Mouse (Mus musculus): ENCODE measurements around the gene Il10rb.

Il10rb gene

DNA sequence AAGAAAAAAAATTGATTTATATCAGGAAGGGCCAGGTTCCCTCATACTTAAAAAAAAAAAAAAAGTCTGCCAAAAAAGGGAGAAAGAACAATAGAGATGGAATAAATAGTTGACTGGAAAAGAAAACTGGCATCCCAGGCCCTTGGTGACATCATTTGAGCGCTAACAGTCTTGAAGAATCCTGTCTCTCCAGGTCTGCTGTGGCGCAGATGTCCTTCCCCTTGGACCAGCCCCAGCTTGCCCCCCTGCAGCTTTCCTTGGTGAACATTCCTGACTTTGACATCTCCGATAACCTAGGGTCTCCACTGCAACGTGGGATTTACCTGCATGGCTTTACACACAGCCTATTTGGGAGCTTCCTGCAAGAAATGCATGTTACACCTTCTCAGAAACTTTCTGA is 24.4 kb upstream of the Il10rb start:
- DNase-seq (ENCODE audit: extremely low read depth, low read depth, low spot score), result no peak

DNA sequence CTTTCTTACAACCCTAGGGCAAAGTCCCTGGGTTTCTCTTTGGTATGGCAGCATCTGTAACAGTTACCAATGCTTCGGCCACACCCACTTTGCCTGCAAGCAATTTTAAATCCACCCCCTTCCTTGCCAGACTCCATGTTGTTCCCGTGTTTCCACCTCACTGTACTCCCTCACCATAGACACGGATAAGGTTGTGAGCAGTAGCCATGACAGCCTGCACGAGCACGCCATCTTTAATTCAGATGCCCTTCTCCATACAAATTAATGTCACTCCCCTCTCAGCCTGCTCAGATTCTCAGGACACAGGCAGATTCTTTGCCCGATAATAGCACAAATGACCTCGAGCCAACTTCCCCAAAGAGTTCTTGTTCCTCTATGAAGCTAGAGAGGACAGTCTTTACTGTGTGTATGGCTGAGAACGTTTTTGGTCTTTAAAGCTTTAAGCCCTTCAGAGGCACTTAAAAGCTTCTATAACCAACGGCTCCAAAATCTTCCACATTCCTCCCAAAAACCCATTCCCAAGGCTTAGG is 23.6 kb upstream of the Il10rb start:
- no peak for DNase-seq (ENCODE audit: extremely low read depth, low read depth, low spot score)

DNA sequence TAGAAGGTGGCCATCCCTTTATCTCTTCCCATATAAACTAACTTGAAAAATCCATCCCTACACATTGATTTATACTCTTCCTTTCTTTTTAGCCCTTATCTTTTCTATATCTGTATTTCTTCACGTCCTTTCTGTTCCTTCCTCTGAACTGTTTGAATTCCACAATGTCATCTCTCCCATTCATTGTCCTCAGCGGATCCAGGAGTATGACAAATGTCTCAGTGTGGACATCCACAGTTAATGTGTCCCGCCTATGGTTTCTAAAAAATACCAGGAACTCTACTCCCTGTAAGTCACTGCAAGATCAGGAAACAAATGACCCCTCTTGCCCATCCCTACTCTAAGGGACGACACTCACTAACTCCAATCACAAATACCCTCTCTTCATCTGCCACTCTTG is 21.7 kb upstream of the Il10rb start:
- no peak for DNase-seq (ENCODE audit: extremely low read depth, low read depth, low spot score)

DNA sequence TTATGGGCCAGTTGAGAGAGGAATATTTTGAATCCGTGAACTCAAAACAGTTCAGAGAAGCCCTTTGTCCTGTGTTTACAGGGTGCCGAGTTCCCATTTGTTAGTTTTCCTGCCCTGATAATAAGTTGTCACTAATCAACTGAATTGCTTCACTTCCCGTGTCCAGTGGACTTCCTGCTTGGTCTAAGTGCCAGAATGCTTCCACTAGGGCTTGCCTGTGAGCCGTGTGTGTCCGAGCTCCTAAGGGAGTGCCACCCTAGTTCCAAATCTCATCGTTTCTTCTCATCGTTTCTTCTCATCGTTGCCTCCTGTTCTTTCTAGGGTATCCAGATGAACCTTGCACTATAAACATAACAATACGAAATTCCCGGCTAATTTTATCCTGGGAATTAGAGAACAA is 20.3 kb upstream of the Il10rb start:
- no peak for DNase-seq (ENCODE audit: extremely low read depth, low read depth, low spot score)

DNA sequence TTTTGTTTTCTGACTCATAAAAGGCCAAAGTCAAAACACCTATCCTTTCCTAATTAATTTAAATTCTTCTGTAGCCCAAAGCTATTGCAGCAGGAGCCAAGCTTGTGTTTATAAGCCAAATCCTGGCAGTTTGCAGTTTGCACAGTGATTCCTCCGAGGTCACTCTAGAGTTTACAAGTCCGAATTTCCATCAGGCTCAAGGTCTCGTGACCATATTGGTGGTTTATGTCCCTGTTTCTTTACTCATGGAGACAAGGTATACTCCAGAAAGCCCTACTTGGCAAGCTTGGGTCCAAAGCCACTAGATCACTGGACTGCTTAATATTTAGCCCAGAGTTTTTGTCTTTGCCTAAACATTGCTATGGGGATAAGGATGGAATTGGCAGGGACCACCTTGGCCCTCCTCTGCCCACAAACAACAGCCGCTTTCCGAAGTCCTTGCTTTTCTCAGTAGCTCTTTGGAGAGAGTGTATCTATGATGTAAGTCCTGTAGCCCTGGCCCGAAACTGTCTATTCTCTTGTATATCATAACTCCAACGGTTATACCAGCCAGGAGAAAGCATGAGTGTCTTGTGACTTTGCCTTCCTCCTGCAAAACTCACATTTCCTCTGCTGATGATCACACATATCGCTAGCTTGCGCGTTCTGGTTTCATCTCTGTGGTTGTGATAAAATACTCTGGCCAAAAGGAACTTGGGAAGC is 19.4 kb upstream of the Il10rb start:
- DNase-seq (ENCODE audit: extremely low read depth, low read depth, low spot score), result no peak

DNA sequence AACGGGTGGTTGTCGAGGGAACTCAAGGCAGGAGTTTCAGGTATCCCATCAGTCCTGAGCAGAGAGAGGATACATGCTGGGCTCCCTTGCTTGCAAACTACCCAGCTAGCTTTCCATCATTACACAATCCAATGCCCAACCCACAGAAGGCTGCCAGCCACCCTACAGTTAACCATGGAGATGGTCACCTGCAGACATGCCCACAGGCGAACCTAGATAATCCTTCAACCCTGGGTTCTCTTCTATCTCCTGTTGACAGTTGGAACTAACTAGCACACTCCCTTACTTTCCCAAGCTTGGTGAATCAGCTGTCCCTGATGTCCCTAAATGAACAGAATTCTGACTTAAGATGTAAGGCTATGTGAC is 18.9 kb upstream of the Il10rb start:
- no peak for DNase-seq (ENCODE audit: extremely low read depth, low read depth, low spot score)

DNA sequence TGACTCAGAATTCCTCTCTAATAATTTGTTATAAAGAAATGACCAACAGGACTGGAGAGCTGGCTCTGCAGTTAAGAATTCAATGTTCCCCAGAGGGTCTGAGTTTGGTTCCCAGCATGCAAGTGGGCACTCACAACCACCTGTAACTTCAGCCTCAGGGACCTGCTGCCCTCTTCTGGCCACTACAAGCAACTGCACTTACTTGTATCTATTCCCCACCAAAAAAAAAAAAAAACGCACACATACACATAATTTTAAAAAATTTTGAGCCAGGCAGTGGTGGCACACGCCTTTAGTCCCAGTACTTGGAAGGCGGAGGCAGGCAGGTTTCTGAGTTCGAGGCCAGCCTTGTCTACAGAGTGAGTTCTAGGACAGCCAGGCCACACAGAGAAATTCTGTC is 15.9 kb upstream of the Il10rb start:
- DNase-seq (ENCODE audit: extremely low read depth, low read depth, low spot score), result no peak

DNA sequence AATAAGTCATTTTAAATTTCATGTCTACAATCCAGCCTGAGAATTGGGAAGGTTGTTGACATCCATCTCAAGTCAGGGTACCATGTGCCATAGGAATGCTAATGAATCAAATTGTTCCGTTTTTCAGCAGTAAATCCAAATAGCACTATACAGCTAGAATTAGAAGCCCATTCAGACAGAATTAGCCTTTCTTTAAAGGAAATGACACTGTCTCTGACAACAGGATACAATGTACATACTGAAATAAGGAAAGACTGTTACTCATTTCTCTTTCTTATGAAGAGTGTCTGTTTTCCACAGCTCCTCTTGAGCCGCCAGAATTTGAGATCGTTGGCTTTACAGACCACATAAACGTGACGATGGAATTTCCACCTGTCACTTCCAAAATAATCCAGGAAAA is 14.5 kb upstream of the Il10rb start, which contains the start of gene Gm21970:
Gene Gm21970, plus strand, starts transcription at position 301 of the 400 bp plus-strand sequence.
- DNase-seq (ENCODE audit: extremely low read depth, low read depth, low spot score), result no peak

DNA sequence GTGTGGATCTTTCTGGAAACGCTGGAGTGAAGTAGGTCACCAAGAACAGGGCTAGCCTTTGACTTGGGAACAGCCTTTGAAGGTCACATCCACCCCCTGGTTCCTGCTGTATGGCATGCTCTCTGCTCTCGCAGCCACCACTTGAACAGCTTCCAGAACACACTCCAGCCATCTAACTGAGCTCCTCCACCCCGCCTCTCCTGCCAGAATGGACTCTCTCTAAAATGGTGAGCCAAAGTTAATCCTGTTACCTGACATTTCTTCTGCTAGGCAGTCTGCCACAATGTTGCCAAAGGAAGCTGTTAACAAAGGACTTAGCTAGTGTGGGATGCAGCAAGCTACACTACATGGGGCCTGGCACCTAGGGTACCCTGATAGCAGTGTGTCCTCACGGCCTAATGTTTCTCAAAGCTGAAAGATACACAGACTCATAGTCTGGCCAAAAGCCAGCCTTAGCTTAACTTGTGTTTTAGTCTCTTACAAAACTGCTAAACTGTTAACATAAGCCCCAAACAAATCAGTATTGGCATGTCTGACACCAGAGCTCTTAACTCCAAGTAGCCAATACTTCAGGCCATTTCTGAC is 11.0 kb upstream of the Il10rb start:
- peak; percentile 56 for DNase-seq (ENCODE audit: extremely low read depth, low read depth, low spot score)

DNA sequence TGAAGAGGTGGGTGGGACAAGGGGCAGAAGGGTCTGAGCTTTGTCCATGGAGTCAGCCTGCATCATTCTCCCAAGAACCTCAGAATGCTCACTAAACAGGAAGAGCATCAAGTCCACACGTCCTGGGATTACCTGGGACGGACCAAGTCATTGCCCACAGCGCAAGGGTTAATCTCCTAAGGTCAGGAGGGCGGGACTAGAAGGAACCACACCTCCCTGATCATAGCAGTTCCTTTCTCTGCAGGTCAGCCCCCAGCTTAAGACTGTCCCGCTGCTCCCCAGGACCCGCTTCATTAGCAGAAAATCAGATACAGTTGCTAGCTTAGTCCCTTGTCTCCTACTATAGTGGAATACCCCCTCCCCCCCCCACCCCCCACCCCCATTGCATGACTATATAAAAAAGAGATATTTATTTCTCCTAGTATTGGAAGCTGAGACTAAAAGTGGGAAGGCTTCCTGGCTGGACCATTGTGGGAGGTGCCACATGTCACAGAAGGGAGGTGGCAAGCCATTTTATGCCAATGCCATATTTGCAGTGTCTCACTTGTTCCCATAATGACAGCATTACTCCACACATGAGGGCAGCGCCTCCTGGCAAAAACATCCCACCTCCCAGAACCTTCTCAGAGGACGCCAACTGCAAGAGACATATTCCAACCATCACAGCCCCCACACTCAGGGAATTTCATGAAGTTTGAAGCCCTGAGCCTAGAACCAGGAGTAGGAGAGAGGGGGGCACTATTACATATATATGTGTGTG is 10.2 kb upstream of the Il10rb start:
- DNase-seq (ENCODE audit: extremely low read depth, low read depth, low spot score), result no peak

DNA sequence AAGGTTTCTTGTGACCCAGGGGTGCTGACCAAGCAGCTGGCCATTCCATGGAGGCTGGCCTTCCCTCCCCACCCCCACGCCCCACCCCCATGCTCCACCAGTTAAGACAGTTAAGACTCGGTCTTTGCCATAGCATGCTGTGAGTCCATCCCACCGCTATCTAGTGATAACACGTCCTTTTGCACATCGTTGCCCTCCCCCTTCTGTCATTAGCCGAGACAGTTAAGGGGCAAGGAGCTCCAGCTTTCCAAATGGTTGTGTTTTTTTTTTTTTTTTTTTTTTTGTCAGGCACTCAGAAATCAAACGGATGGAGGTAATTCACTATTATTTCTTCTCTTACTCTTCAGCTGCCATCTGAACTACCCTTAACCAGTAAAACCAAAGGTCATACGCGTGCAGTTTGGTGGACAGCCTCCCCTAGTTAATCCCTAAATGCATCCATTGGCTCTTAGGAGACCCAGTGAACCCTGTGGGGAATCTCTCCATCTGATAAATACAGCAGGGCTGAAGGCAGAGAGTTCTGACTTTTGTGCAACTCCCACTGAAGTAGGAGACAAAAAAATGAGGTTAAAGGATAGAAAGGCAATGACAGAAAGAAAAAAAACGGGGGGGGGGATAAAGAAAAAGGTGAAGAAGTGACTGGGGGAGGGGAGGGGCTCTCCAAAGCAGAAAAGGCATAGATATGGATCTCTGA is 9.0 kb upstream of the Il10rb start:
- no peak for DNase-seq (ENCODE audit: extremely low read depth, low read depth, low spot score)

DNA sequence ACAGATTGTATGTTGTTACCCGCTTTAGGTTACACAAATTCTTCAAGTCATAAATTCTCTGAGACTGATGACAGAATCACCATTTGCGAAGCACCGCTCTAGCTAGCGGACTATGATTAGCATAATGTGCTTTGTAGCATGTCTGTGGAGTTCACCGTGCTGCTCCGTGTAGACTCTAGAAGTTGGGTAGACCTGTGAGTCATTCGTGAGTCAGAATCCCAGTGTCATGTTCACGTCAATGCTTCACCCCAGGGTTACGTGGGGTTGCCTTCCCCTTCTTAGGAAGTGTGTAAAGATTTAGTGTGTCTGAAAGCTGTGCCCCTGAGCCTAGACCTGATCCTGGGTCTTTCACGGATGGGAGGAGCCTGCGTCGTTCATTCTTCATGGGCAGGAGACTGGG is 7.9 kb upstream of the Il10rb start:
- DNase-seq (ENCODE audit: extremely low read depth, low read depth, low spot score), result no peak

DNA sequence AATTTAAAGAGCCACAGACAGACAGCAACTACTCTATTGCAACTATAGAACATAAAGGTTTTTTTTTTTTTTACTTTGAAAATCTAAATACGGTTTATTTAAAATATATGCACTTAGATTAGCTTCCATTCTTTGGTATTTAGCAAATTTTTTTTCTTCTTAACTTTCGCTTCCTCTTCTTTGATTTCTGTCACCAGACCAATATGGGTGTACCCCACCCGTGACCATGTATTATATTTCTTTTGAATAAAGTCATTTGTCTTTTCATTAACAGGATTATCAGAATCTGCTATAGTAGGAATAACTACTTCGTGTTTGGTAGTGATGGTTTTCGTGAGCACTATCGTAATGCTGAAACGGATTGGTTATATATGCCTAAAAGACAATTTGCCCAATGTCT is 7.0 kb upstream of the Il10rb start:
- DNase-seq (ENCODE audit: extremely low read depth, low read depth, low spot score), result no peak

DNA sequence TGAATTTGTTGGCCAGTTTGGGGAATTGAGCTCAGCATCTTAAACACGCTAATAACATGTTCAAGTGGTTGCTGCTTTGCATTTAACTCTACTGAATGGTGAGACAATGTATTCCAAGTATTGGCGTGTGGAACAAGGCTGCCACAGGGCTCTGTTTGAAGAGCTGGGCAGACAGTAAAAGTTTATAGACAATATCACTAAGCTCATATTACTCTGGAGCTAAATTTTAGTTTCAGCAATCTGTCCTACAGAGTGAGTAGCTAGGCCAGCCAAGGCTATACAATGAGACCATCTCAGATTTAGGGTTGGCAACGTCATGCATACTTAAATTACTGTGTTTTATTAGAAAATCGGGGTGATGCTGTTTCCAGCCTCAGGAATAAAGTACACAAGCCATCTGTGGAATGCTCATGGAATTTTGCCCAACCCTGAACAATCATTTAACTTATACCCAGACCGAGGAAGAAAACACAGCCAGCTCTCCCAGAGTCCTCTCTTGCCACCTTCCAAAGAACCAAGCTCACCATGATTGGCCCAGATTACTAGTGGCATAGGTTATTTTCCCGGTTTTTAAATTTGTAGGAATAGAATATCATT is 4.3 kb upstream of the Il10rb start:
- DNase-seq (ENCODE audit: extremely low read depth, low read depth, low spot score), result no peak

DNA sequence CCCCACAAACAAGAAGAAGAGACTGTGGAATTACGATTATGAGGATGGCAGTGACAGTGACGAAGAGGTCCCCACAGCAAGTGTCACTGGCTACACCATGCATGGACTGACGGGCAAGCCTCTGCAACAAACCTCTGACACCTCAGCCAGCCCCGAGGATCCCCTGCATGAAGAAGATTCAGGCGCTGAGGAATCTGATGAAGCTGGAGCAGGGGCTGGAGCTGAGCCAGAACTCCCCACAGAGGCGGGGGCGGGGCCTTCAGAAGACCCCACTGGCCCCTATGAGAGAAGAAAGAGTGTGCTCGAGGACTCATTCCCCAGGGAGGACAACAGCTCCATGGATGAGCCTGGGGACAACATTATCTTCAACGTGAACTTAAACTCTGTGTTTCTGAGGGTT is 2.2 kb upstream of the Il10rb start:
- DNase-seq (ENCODE audit: extremely low read depth, low read depth, low spot score), result no peak

DNA sequence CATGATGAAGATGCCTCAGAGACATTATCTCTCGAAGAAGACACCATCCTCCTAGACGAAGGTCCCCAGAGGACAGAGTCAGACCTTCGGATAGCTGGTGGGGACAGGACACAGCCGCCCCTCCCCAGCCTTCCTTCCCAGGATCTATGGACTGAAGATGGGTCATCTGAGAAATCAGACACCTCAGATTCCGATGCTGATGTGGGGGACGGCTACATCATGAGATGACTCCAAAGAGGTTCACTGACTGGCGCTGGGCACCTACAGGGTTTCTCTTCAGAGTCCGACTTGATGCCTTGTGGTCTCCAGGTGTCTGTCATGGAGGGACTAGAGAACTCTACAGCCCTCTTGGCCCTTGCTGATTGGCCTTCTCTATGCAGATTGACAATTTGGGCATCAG is 1.8 kb upstream of the Il10rb start:
- no peak for DNase-seq (ENCODE audit: extremely low read depth, low read depth, low spot score)

DNA sequence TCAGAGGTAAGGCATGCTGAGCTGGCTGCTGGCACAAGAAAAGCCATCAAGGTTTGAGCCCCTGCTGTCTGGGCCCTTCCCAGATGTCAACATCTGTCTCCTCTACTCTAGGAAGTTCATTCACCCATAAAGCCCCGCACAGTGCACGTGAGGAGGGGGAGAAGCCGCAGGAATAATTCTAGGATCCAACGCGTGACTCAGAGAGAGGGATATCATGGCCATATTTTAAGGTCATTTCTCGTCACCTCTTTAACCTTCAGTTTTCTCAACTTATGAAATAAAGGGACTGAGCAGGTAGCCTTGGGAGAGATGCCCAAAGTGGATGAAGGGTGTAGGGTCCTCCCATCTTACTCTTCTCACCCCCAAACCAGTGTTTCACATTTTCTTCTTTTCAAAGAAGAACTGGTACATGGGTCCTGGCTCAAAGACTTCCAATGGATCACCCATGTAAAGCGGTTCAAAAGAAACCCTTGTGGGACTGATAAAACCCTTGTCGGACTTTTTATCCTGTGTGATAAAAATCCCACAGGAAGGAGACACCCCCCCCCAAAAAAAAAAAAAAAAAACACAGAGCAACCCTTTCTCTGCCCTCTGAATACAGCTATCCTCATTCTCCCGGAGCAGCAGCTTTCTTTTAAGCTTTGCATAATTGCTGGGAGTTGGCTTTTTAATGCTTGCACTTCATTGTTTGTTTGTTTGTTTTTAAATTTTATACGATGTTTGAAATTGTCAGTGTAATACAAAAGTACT is 961 bp upstream of the Il10rb start:
- DNase-seq (ENCODE audit: extremely low read depth, low read depth, low spot score), result no peak

DNA sequence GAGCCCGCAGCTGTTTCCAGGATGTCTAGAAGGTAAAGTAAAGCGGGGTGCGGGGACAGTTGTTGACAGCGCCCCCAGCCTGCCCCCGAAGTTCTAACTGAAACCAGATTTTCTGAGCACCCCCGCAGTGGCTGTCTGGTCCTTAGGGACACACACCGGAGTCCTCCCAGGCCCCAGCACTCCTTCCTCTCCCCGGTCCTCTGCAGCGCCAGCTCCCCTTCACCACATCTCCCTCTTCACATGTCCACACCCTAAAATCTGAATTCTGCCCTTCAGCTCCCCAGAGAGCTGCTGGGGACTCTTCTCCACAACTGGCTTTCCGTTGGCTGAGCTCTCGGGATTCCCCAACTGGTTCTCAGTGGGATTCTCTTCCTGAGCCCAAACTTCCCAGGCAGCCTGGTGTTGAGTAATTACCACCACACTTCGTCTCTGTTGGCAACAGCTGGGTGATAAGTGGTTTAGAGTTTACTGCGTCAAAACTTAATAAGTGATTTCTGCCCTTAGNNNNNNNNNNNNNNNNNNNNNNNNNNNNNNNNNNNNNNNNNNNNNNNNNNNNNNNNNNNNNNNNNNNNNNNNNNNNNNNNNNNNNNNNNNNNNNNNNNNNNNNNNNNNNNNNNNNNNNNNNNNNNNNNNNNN is 739 bp downstream of the Il10rb start:
- no peak for DNase-seq (ENCODE audit: extremely low read depth, low read depth, low spot score)

DNA sequence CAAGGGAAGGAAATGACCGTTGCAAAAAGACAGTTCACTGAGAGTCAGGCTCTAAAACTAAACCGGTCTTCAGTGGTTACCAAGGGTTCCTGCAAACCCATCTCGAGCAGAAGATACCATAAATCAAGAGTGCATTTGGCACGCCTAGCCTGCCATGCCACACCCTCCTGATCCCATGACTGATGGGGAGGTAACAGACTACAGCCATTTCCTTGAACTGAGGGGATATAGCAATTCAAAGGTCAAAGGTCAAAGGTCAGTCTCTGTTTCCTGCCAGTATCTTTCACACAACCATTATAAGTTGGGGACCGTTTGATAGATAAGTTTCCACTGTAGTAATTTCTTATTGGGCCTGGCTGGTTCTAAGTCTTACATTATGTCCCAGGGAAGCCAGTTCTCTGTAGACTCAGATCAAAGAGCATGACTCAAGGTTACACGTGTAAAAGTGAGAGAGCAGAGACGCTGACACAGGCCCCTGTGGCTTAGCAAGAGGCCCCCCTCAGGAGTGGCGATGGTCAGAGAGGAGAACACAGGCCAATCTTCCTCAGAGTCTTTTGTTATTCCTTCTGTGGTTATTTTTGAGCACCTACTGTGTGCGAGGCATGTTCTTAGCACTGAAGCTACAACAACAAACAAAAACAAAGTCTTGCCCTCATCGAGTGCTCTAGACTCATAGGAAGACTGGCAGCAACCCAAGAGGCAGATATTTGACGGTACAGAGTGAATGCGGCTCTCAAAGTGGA is 7.3 kb downstream of the Il10rb start:
- no peak for DNase-seq (ENCODE audit: extremely low read depth, low read depth, low spot score)
